Mouse (Mus musculus) left cerebral cortex, postnatal 36 days (tissue): ENCODE measurements at regions not wholly inside any gene's neighbourhood (a gene's known extent, or its start where the extent isn't known, plus 50 kb on each side); places are given as distances from the start of the nearest gene placed in this dataset.

Experiments
- DNase-seq, 2 experiments: peaks; one replicate each; pipeline ENCODE4 v3.0.0; 2021 to 2022; ENCODE audit warnings: low spot score in 2 of 2, mixed read lengths in 1 of 2
- intact Hi-C: fragments of 180-260 bp; cut with DNase I; formaldehyde crosslinking; loops from one replicate; pipeline ENCODE4 v1.15.1; 2025

DNA sequence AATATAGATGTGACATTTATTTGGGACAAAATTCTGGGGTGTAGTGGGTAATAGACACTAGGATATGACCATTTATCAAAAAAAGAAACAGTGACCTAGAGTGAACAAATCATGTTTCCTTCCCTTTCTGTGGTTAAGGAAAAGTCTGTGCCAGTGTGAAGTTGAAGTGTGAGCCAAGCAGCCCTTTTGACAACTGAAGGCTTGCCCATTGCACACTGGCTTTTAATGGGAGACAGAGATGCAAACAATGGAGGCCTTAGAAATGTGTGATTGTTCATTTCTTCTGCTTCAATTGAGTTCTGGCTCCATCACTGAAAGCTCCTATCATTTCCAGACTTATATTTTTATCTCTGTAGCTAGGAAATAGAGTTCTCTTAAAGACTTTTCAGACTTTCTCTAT, 130.0 kb upstream of the Vegfc start:
- intact Hi-C loops = no loop called here

DNA sequence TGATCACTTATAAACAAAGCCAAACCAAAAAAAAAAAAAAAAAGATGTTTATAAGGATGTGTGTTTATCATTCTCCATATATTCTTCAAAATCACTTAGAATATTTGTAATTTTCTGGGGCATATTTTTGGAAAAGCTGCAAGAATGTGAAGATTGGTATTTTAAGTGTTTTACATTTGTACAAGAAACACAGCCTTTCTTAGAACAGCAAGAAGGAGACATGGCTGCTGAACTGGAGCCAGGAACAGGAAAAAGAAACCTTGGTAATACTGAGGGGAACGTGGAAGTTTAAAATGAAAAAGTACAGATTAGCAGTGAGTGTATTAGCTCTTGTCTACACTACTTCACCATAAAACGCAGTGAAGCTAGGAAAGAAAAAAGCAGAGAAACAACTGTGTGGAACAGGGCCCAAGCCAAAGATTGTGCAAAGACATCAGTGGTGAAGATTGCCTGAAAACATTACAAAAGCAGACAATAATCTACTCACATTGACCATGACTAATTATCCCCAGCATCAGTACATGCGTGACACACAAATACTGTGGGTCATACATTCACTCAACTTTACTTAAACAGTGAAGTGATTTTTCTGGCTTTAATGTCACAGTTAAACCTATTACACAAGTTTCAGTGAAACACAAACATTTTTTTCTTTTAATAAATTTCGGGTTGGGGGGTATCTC, 122.8 kb upstream of the Vegfc start:
- DNase-seq = no peak
- intact Hi-C loops = no loop called here

More for the DNA sequence above, 130.0 kb upstream of the Vegfc start:
- no peak for DNase-seq

DNA sequence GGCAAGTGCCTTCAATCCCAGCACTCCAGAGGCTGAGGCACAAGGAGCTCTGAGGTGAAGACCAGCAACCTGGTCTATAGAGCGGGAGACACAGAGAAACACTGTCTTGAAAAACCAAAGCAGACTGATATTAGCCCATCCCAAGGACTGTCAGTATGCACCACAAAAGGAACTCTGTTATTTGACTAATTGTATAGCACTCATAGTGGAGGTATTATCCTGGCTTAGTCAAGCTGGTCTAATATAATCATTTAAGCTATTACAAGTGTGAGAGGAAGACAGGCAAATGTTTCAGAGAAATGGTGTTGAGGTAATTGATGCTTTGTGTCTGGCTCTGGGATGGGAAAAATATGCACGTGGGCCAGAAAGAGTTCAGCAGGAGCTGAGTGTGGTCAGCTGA, 121.3 kb upstream of the Vegfc start:
- intact Hi-C loops = no loop called here
- no peak for DNase-seq

DNA sequence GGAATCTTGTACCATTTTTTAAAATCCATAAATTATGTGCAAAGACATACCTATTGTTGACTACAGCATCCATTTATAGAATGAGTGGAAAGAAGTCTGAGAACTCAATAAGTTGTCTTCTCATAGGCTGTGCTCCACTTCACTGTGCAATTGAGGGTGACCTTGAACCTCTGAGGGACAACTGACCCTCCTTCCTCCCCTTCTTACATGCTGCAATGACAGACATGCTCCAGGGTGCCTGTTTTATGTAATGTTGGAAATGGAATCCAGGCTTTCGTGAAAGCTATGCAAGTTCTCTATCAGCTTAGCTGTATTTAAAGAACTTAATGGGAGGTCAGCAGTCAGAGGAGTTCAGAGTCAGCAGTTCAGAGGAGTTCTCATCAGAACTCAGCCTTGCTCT, 118.9 kb upstream of the Vegfc start:
- DNase-seq = no peak
- intact Hi-C loops = no loop called here

DNA sequence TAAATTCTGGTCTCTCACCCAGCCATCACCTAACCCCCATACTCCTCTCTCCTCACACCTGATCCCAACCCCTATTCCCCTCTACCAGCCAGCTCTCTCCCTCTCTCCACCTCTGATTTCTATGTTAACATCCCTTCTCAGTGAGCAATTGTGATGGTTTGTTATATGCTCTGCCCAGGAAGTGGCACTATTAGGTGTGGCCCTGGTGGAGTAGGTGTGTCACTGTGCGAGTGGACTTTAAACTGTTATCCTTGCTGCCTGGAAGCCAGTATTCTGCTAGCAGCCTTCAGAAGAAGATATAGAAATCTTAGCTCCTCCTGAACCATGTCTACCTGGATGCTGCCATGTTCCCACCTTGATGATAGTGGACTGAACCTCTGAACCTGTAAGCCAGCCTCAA, 114.4 kb upstream of the Vegfc start:
- no peak for DNase-seq
- intact Hi-C loops = no loop called here

DNA sequence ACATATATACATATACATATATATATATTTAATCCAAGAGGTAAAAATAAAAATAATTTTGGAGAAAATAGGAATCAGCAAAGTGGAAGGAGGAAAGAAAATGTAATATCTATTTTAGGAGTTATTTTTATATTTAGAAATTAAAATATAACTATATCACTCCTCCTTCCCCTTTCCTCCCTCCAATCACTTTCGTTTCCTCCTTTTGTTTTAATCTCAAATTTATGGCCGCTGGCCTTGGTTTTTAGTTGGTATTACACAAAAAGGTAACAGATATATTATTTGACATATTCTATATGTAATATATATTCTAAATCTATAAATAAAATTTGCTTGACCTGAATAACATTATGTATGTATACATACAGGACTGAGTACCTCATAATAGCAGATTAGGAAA, 93.1 kb upstream of the Vegfc start:
- DNase-seq = no peak
- intact Hi-C loops = no loop called here

DNA sequence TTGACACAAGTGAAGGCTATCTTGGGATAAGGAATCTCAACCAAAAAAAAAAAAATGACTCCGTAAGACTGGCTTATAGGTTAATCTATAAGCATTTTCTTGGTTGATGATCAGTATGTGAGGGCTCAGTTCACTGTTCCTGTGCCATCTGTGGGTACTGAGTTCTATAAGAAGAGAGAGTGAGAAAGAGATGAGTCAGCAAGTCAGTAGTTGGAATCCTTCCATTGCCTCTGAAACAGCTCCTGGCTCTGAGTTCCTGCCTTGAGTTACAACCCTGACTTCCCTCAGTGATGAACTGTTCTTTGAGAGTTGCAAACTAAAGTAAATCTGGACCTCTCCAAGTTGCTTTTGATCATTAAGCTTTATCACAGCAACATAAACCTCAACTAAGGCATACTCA, 91.7 kb upstream of the Vegfc start:
- intact Hi-C loops = no loop called here
- no peak for DNase-seq

DNA sequence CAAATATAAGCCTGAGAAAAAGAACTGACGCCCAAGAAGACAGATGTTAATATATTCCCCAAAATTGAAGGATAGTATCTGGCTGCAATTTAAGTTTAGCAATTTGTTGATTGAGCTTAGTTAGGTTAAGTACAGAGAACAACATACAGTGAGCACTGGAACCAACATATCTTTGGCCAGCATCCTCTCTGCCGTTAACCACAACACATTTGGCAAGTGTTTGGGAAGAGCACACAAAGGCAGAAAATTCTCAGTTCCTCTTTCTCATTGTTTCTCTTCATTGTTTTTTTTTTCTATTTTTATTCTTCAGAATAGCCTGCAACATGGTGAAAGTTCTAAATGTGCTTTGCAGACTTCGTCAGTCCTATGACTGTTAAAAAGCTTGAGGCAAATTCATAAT, 83.2 kb upstream of the Vegfc start:
- no peak for DNase-seq
- intact Hi-C loops = no loop called here

DNA sequence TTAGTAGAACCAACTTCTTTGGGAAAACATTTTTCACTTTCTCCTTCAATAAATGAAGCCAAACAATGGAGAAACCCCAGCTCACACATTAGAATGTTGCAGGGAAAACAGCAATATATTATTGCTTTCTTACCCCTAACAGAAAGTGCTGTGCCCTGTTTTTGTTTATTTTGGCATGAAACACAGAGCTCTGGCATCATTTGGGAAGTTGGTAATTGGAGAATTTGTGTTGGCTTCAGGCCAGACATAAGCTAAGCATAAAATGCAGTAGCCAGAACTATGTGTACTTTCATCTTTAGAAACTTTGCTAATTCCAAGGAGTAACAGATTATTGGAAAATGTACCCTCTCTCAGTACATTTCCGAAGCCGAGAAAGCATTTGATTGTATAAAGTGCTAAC, 79.9 kb upstream of the Vegfc start:
- intact Hi-C loops = no loop called here
- DNase-seq = no peak

DNA sequence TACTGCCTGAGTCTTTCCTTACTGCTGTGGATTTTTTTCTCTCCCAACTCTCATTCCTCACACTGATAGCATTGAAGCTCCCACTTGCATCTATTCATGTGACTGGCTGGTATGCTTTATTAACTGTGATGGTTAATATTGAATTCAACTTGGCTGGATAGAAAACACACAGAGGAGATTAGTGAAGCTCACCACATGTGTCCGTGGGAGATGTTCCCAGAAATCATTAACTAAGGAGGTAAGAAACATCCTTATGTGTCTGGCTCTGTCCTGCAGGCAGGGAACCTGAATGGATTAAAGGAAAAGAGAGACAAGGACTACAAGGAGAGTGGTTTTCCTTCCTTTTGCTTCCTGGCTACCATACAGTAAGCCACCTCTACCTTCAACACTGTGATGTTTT, 74.5 kb upstream of the Vegfc start:
- no peak for DNase-seq
- intact Hi-C loops = no loop called here

DNA sequence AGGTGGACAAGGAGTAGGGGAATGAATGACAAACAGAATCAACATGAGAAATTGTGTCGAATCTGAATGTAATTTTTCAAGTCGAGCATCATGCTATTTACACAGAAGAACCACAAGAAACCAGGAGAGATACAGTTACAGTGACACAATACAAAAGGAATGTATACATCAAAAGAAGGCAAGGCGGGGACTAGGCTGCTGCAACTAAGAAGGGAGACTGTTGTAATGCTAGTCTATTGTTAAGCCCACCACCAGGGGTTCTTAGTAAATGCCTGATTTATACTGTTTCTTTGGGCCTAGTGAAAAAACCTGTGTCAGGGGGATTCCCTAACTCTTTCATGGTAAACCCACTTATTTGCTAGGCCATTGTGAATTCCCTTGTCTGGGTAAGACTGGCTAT, 63.3 kb upstream of the Vegfc start:
- intact Hi-C loops = no loop called here
- DNase-seq = no peak

DNA sequence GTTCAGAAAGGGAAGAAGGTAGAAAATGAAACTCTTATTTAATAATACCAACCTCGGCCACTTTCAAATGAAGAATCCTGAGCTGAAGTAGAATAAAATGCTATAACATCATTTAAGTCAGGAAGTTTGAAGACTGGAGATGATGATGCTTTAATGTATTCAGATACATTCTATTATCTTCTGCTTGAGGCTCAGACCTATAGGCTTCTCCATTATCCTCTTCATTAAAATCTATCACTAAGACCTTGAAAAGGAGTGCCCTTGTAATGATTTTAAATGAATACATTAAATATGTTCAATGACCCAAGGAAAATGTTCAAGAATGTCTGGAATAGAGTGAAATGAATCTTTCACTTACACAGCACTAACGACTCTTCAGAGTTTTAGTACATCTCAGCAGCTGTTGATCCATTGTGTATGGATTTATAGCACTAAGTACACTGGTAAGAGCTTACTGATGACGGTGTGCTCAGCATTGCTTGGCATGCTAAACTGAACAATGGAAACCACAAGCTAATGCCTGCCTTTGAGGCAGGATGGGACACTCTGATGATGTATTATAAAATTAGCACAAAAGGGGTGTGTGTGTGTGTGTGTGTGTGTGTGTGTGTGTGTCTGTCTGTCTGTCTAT, 58.8 kb upstream of the Vegfc start:
- no peak for DNase-seq
- intact Hi-C loops = no loop called here
